ENCODE assay signal across 8 mouse cellular contexts in the genomic region with DNA sequence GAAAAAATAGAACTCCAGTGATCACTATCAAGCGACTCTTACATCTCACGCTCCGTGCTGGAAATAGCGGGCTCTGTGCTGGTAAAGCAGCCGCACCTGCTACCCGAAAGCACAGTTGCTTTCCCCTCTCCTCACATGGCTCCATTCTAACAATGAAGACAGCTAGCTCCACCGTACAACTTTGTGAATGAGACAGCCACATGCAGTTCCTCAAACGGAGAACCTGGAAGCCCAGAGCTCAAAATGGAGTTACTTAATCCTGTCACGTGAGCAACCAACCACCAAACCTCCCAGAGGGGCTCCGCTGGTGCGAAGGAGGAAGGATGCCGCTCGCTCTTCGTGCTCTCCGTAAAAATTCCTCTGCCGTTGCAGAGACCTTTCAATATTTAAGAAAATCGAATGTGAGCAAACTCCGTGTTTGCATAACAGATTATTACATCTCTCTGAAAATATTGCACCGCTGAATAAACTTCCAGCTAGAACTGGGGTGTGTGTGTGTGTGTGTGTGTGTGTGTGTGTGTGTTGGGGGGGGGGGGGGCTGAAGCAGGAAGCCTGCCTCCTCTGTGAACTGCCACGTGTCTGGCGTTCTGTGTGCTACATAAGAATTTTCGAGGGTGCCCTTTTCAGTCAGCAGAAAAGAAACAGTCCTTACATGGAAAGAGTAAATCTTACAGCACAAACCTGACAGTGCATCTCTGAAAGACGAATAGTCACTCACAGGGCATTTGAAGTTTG.
DNase-seq lines count a peak whose midpoint lies in the region; ATAC-seq and TF ChIP-seq lines count a peak whose summit lies in the region.

No protein-coding gene starts in this region.

- peak; percentile 86 for DNase-seq in liver, adult 2 months (ENCODE audit: extremely low read depth, low read depth, low spot score)
- peak; percentile 24 to 46 for DNase-seq in left cerebral cortex, postnatal 36 days (ENCODE audit: low spot score in 2 of 2)
- peak; percentile 18 for DNase-seq in right cerebral cortex, postnatal 4 days
- no peak for DNase-seq in spleen, postnatal 14 days (ENCODE audit: low spot score in 2 of 2)
- DNase-seq in adrenal gland, postnatal 4 days (ENCODE audit: low spot score in 2 of 2) = no peak

- H3K4me2 ChIP-seq in liver, embryonic 12.5 days = no peak overlapping the region
- H3K4me2 ChIP-seq in forebrain, embryonic 16.5 days (ENCODE audit: low read length) = peak overlapping the region; percentile 66

- peak overlapping the region; percentile 21 for H3K9ac ChIP-seq in liver, adult 2 months (ENCODE audit: low read depth, low read length)
- no peak overlapping the region for H3K9ac ChIP-seq in liver, embryonic 12.5 days
- peak overlapping the region; percentile 43 for H3K9ac ChIP-seq in forebrain, embryonic 16.5 days (replicated peaks; ENCODE audit: low read depth, low read length)

- ATAC-seq in liver, embryonic 12.5 days = no peak
- peak; percentile 70 for ATAC-seq in forebrain, embryonic 16.5 days
- no peak for ATAC-seq in monocyte, adult 5-6 weeks (replicated peaks; ENCODE audit: insufficient number of reproducible peaks, low FRiP score, low TSS enrichment, poor library complexity, severe bottlenecking)

- no peaks in the 10 kb centered on the region for H3K9me3 ChIP-seq in liver, embryonic 12.5 days (replicated peaks)
- H3K9me3 ChIP-seq in forebrain, embryonic 16.5 days (ENCODE audit: control insufficient read depth, low read length) = no peaks in the 10 kb centered on the region

- no peak for TF ChIP-seq POLR2A in liver, adult 2 months (IDR thresholded peaks at IDR 0.05; ENCODE audit: extremely low read depth, insufficient read depth, low read length)

- H3K4me1 ChIP-seq in liver, adult 2 months (ENCODE audit: control insufficient read depth, insufficient read depth, low read length) = peaks cover 9% of the 10 kb centered on the region
- no peaks in the 10 kb centered on the region for H3K4me1 ChIP-seq in liver, embryonic 12.5 days
- peaks cover 13% of the 10 kb centered on the region for H3K4me1 ChIP-seq in forebrain, embryonic 16.5 days (replicated peaks; ENCODE audit: control insufficient read depth, insufficient read depth, low read length)

- H3K27me3 ChIP-seq in liver, adult 2 months (ENCODE audit: control insufficient read depth, insufficient read depth, low read length) = no peaks in the 10 kb centered on the region
- H3K27me3 ChIP-seq in liver, embryonic 12.5 days (replicated peaks) = no peaks in the 10 kb centered on the region
- H3K27me3 ChIP-seq in forebrain, embryonic 16.5 days (replicated peaks; ENCODE audit: control insufficient read depth, insufficient read depth, low read length) = no peaks in the 10 kb centered on the region

- peak overlapping the region; percentile 6; the same call in 1 of the 2 replicates for H3K4me3 ChIP-seq in liver, adult 2 months (ENCODE audit: insufficient read depth, low read depth, low read length)
- H3K4me3 ChIP-seq in liver, embryonic 12.5 days = no peak overlapping the region
- peak overlapping the region; percentile 40 for H3K4me3 ChIP-seq in forebrain, embryonic 16.5 days (replicated peaks; ENCODE audit: low read length)

- no peaks in the 10 kb centered on the region for H3K79me2 ChIP-seq in liver, adult 2 months (ENCODE audit: control insufficient read depth, insufficient read depth, low read length)

- peak overlapping the region; percentile 92 for H3K27ac ChIP-seq in liver, adult 2 months (replicated peaks; ENCODE audit: insufficient read depth, low read depth, low read length)
- no peak overlapping the region for H3K27ac ChIP-seq in liver, embryonic 12.5 days
- no peak overlapping the region for H3K27ac ChIP-seq in forebrain, embryonic 16.5 days (ENCODE audit: low read length)

- TF ChIP-seq CTCF in liver, adult 2 months (IDR thresholded peaks at IDR 0.05; ENCODE audit: low read depth, low read length) = no peak

- 29% methylated on average over 23 of the region's 23 CpGs for WGBS in liver, adult 2 months
- 50% methylated on average over 23 of the region's 23 CpGs for WGBS in liver, embryonic 12.5 days (ENCODE audit: insufficient replicate concordance)
- 31% methylated on average over 23 of the region's 23 CpGs for WGBS in forebrain, embryonic 16.5 days

- intact Hi-C loops in left cerebral cortex, postnatal 36 days (cut with DNase I) = no loop called here

- H3K36me3 ChIP-seq in liver, adult 2 months (ENCODE audit: control insufficient read depth, insufficient read depth, low read length) = no peaks in the 10 kb centered on the region
- no peaks in the 10 kb centered on the region for H3K36me3 ChIP-seq in liver, embryonic 12.5 days
- no peaks in the 10 kb centered on the region for H3K36me3 ChIP-seq in forebrain, embryonic 16.5 days (ENCODE audit: control insufficient read depth, insufficient read depth)

Comparison
In these comparisons a context has a peak if more than half of its experiments do, and no peak if none do; other contexts are left out.
1. DNase-seq: peak in liver, adult 2 months (single experiment), left cerebral cortex, postnatal 36 days (2 of 2) and right cerebral cortex, postnatal 4 days (single experiment); none in spleen, postnatal 14 days (0 of 2) and adrenal gland, postnatal 4 days (0 of 2).